Mouse (Mus musculus): ENCODE measurements around the gene Sart3. TPM values are rescaled to one million over a fixed set of nuclear protein-coding genes. Genes with fewer than 3 reads are reported as not detected.
A peak's percentile ranks its signal among the peaks of the same experiment; 100 is the strongest.

Sart3 gene
- total RNA-seq, 2 experiments from 2014 or later: 8.4 to 44.9 TPM

GRCm38 (mm10) chr5:113730641-113731121 is 41.6 kb downstream of the Sart3 start:
- ATAC-seq (replicated peaks; ENCODE audit: low FRiP score, poor library complexity, severe bottlenecking): no peak

GRCm38 (mm10) chr5:113728691-113729090 is 43.6 kb downstream of the Sart3 start:
- ATAC-seq (replicated peaks; ENCODE audit: low FRiP score, poor library complexity, severe bottlenecking): no peak

GRCm38 (mm10) chr5:113728011-113728410 is 44.3 kb downstream of the Sart3 start:
- ATAC-seq (replicated peaks; ENCODE audit: low FRiP score, poor library complexity, severe bottlenecking): no peak

GRCm38 (mm10) chr5:113727238-113727637 is 45.1 kb downstream of the Sart3 start:
- ATAC-seq (replicated peaks; ENCODE audit: low FRiP score, poor library complexity, severe bottlenecking): no peak

GRCm38 (mm10) chr5:113726618-113727017 is 45.7 kb downstream of the Sart3 start:
- no peak for ATAC-seq (replicated peaks; ENCODE audit: low FRiP score, poor library complexity, severe bottlenecking)

GRCm38 (mm10) chr5:113725417-113725816 is 46.9 kb downstream of the Sart3 start:
- no peak for ATAC-seq (replicated peaks; ENCODE audit: low FRiP score, poor library complexity, severe bottlenecking)

GRCm38 (mm10) chr5:113724446-113724845 is 47.9 kb downstream of the Sart3 start, which contains the start of gene 1700069L16Rik:
Gene 1700069L16Rik (minus strand): TSS chr5:113724772.
- ATAC-seq (replicated peaks; ENCODE audit: low FRiP score, poor library complexity, severe bottlenecking): peak; percentile 70

GRCm38 (mm10) chr5:113723567-113724237 is 48.6 kb downstream of the Sart3 start:
- no peak for ATAC-seq (replicated peaks; ENCODE audit: low FRiP score, poor library complexity, severe bottlenecking)

GRCm38 (mm10) chr5:113722224-113723013 is 49.9 kb downstream of the Sart3 start:
- no peak for ATAC-seq (replicated peaks; ENCODE audit: low FRiP score, poor library complexity, severe bottlenecking)

GRCm38 (mm10) chr5:113719221-113719661 is 53.1 kb downstream of the Sart3 start:
- no peak for ATAC-seq (replicated peaks; ENCODE audit: low FRiP score, poor library complexity, severe bottlenecking)

- no peak for ATAC-seq (replicated peaks; ENCODE audit: low FRiP score, poor library complexity, severe bottlenecking)
Measured at GRCm38 (mm10) chr5:113716581-113717388, 55.5 kb downstream of the Sart3 start.

- ATAC-seq (replicated peaks; ENCODE audit: low FRiP score, poor library complexity, severe bottlenecking): no peak
Measured at GRCm38 (mm10) chr5:113712861-113713260, 59.4 kb downstream of the Sart3 start.

- no peak for ATAC-seq (replicated peaks; ENCODE audit: low FRiP score, poor library complexity, severe bottlenecking)
Measured at GRCm38 (mm10) chr5:113703803-113704585, 68.3 kb downstream of the Sart3 start.

- ATAC-seq (replicated peaks; ENCODE audit: low FRiP score, poor library complexity, severe bottlenecking): no peak
Measured at GRCm38 (mm10) chr5:113700388-113701023, 71.8 kb downstream of the Sart3 start.

- ATAC-seq (replicated peaks; ENCODE audit: low FRiP score, poor library complexity, severe bottlenecking): no peak
Measured at GRCm38 (mm10) chr5:113694415-113694814, 77.9 kb downstream of the Sart3 start.

GRCm38 (mm10) chr5:113694000-113694399 is 78.3 kb downstream of the Sart3 start:
- ATAC-seq (replicated peaks; ENCODE audit: low FRiP score, poor library complexity, severe bottlenecking): no peak

- ATAC-seq (replicated peaks; ENCODE audit: low FRiP score, poor library complexity, severe bottlenecking): no peak
Measured at GRCm38 (mm10) chr5:113693196-113693755, 79.0 kb downstream of the Sart3 start.

All from erythroid progenitor cell, adult 5-6 weeks (primary cell).